Mouse (Mus musculus) ES-CJ7 (cell line): Measurements from ENCODE around the gene Defb47.

ENCODE experiments used
- DNase-seq: peaks from one replicate; pipeline ENCODE4 v3.0.0; 2011; ENCODE audit warnings: low read depth, low spot score

Defb47 gene

GRCm38 (mm10) chr14:62997777-62998176 is at the start of gene Defb47:
Defb47 (plus strand) TSS chr14:62998077.
- DNase-seq, result no peak

GRCm38 (mm10) chr14:62956091-62956490 is 41.8 kb upstream of the Defb47 start:
- DNase-seq, result no peak

GRCm38 (mm10) chr14:62963632-62964031 is 34.2 kb upstream of the Defb47 start:
- DNase-seq, result no peak

- DNase-seq, result peak; percentile 28
Observed at GRCm38 (mm10) chr14:62965342-62965741, 32.5 kb upstream of the Defb47 start.

- DNase-seq, result peak; percentile 19
Observed at GRCm38 (mm10) chr14:62965811-62966520, 31.9 kb upstream of the Defb47 start.

- peak; percentile 49 for DNase-seq
Observed at GRCm38 (mm10) chr14:62975046-62975445, 22.8 kb upstream of the Defb47 start.

GRCm38 (mm10) chr14:62979815-62980214 is 18.1 kb upstream of the Defb47 start:
- DNase-seq, result no peak

- no peak for DNase-seq
Observed at GRCm38 (mm10) chr14:62984410-62984809, 13.5 kb upstream of the Defb47 start, which contains the start of gene Defb48. Defb48 (minus strand) TSS chr14:62984510.

- DNase-seq, result no peak
Observed at GRCm38 (mm10) chr14:62991271-62991670, 6.6 kb upstream of the Defb47 start.

GRCm38 (mm10) chr14:62991849-62992510 is 5.9 kb upstream of the Defb47 start:
- no peak for DNase-seq

GRCm38 (mm10) chr14:62998977-62999376 is 1.1 kb downstream of the Defb47 start:
- no peak for DNase-seq

GRCm38 (mm10) chr14:63002588-63002987 is 4.7 kb downstream of the Defb47 start:
- DNase-seq, result no peak

GRCm38 (mm10) chr14:63011471-63011870 is 13.6 kb downstream of the Defb47 start, which contains the start of gene Defb43:
Defb43 (plus strand) TSS chr14:63011771.
- DNase-seq, result no peak

- DNase-seq, result no peak
Observed at GRCm38 (mm10) chr14:63013082-63013481, 15.2 kb downstream of the Defb47 start.

- DNase-seq, result no peak
Observed at GRCm38 (mm10) chr14:63014667-63015066, 16.8 kb downstream of the Defb47 start.

GRCm38 (mm10) chr14:63020524-63021156 is 22.8 kb downstream of the Defb47 start:
- no peak for DNase-seq

GRCm38 (mm10) chr14:63046691-63047090 is 48.8 kb downstream of the Defb47 start, which contains the start of gene Defb42:
Defb42 (plus strand) TSS chr14:63046991.
- peak; percentile 37 for DNase-seq

- DNase-seq, result peak; percentile 77
Observed at GRCm38 (mm10) chr14:63049910-63050370, 52.1 kb downstream of the Defb47 start, which contains the start of gene Defb30. Defb30 (minus strand) TSS chr14:63049960.
